Mouse (Mus musculus) brain, embryonic 14.5 days (tissue): ENCODE measurements around the gene Fjx1.

ENCODE experiments used
- CTCF ChIP-seq: fragments of 200-500 bp; IDR thresholded peaks from 2 replicates; pipeline ENCODE4 v1.5.1; 2012; ENCODE audit warnings: inconsistent platforms, mild to moderate bottlenecking, moderate library complexity, borderline replicate concordance; ENCODE audit not compliant: insufficient read depth, insufficient read length; ENCODE audit errors: extremely low read depth
- POLR2A ChIP-seq: fragments of 200-500 bp; IDR thresholded peaks from 2 replicates; pipeline ENCODE4 v1.6.1; 2012; ENCODE audit warnings: mild to moderate bottlenecking, inconsistent platforms, borderline replicate concordance; ENCODE audit not compliant: poor library complexity, insufficient read depth, insufficient read length, severe bottlenecking; ENCODE audit errors: extremely low read depth

GRCm38 (mm10) chr2:102463587-102464341 lies 11.5 kb upstream of the Fjx1 start:
- no peak for TF ChIP-seq POLR2A
- no peak for TF ChIP-seq CTCF
